Mouse (Mus musculus) embryo, embryonic 11.5 days (tissue): ENCODE data around the gene Cxcl9.

Experiments
- DNase-seq: peaks from one replicate; pipeline ENCODE4 v3.0.0-alpha.2; 2012; ENCODE audit warnings: low read depth, low spot score

Cxcl9 gene

DNA sequence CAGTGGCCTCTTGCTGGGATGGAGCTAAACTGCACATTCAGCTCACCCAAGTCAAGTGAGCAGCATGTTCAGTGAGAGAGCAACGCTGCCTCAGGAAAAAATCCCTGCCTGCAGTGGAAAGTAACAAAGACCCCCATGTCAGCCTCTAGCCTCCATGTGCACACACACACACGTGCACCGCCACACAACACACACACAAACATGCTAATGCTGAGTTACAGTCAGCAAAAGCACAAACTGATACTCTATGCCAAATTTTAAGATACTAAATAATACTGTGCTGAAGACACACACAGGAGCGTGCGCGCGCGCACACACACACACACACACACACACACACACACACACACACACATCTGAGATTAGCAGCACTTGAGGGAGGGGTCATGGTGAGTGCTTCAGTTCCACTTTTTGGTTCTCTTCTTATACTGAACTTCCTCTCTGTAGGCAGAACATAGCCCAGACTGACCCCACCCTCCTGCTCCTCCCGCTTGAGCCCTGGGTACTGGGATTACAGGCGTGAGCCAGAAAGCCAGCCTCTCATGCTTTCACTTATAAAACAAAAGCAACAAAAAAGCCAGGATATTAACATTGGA, 48.8 kb downstream of the Cxcl9 start:
- no peak for DNase-seq

GRCm38 (mm10) chr5:92277437-92278394, 50.2 kb downstream of the Cxcl9 start, which contains the start of gene Naaa:
Naaa (minus strand) TSS chr5:92278170.
- DNase-seq, result peak; percentile 65
